Mouse (Mus musculus) heart, embryonic 12.5 days (tissue): Measurements from ENCODE around the gene Mrpl54. TPM values are rescaled to one million over a fixed set of nuclear protein-coding genes. Genes with fewer than 3 reads are reported as not detected.

Source experiments
- ATAC-seq: fragments of 200-750 bp; cut with Nextera tagmentation; 2 replicates; pipeline ENCODE4 v1.8.0; 2017; ENCODE audit warnings: moderate TSS enrichment, moderate library complexity; ENCODE audit not compliant: insufficient number of reproducible peaks, low FRiP score
- H3K27ac ChIP-seq: fragments of 300-500 bp; sonication (generic); 2 replicates; pipeline ENCODE4 v1.5.1; 2016; ENCODE audit warnings: mild to moderate bottlenecking, moderate library complexity; ENCODE audit not compliant: poor library complexity, severe bottlenecking
- H3K27me3 ChIP-seq: fragments of 300-500 bp; sonication (generic); replicated peaks from 2 replicates; pipeline ENCODE4 v1.6.1; 2016; ENCODE audit warnings: mild to moderate bottlenecking, moderate library complexity
- H3K36me3 ChIP-seq: fragments of 300-500 bp; sonication (generic); 2 replicates; pipeline ENCODE4 v1.6.1; 2016; ENCODE audit warnings: mild to moderate bottlenecking, moderate library complexity
- H3K4me1 ChIP-seq: fragments of 300-500 bp; sonication (generic); replicated peaks from 2 replicates; pipeline ENCODE4 v1.6.1; 2016; ENCODE audit warnings: mild to moderate bottlenecking
- H3K4me2 ChIP-seq: fragments of 300-500 bp; sonication (generic); 2 replicates; pipeline ENCODE4 v1.6.1; 2016; ENCODE audit warnings: mild to moderate bottlenecking, moderate library complexity
- H3K4me3 ChIP-seq: fragments of 300-500 bp; sonication (generic); 2 replicates; pipeline ENCODE4 v1.5.1; 2016; ENCODE audit warnings: mild to moderate bottlenecking
- H3K9ac ChIP-seq: fragments of 300-500 bp; sonication (generic); 2 replicates; pipeline ENCODE4 v1.6.1; 2016; ENCODE audit warnings: mild to moderate bottlenecking, moderate library complexity
- H3K9me3 ChIP-seq: fragments of 300-500 bp; sonication (generic); replicated peaks from 2 replicates; pipeline ENCODE4 v1.6.1; 2016; ENCODE audit warnings: mild to moderate bottlenecking, moderate library complexity
- WGBS: fragments of 180-500 bp; shearing (Covaris S2); methylation state at CpG from one replicate; pipeline ENCODE4 v1.1.7; 2016; 5-methylcytosine and 5-hydroxymethylcytosine counted together
- polyA plus RNA-seq: library from polyadenylated mRNA; unstranded; fragments of >200 nt; fragmentation: Nextera tagmentation; extraction: Ambion mirVana; gene quantifications from 2 replicates; pipeline ENCODE4 v1.2.1, GENCODE M21; 2016

Gene Mrpl54
- polyA plus RNA-seq, 1 experiment from 2014 or later: 243 TPM

- peaks cover 78% of the 10 kb centered on the region for H3K27me3 ChIP-seq
- H3K4me2 ChIP-seq: peak overlapping the region; percentile 82
- peak overlapping the region; percentile 61 for H3K9ac ChIP-seq
- no peak overlapping the region for H3K27ac ChIP-seq
- H3K9me3 ChIP-seq: peaks cover 10% of the 10 kb centered on the region
- H3K4me1 ChIP-seq: peaks cover 17% of the 10 kb centered on the region
- peak overlapping the region; percentile 47 for H3K4me3 ChIP-seq
- ATAC-seq: no peak
- WGBS: 3% methylated on average over 62 of the region's 62 CpGs
- peaks cover 4% of the 10 kb centered on the region for H3K36me3 ChIP-seq
These were observed 9.3 kb downstream of the Mrpl54 start for GRCm38 (mm10) chr10:81257158-81258039.

GRCm38 (mm10) chr10:81254886-81255285 is 11.8 kb downstream of the Mrpl54 start:
- no peak for ATAC-seq
- Histone ChIP-seq H3K27me3 (peaks cover 91% of the 10 kb centered on the region), H3K27ac (no peak overlapping the region), H3K4me3 (no peak overlapping the region), H3K9ac (no peak overlapping the region), H3K9me3 (no peaks in the 10 kb centered on the region), H3K36me3 (no peaks in the 10 kb centered on the region), H3K4me2 (no peak overlapping the region), H3K4me1 (peaks cover 17% of the 10 kb centered on the region)
- 58% methylated on average over 1 of the region's 1 CpGs for WGBS

DNA sequence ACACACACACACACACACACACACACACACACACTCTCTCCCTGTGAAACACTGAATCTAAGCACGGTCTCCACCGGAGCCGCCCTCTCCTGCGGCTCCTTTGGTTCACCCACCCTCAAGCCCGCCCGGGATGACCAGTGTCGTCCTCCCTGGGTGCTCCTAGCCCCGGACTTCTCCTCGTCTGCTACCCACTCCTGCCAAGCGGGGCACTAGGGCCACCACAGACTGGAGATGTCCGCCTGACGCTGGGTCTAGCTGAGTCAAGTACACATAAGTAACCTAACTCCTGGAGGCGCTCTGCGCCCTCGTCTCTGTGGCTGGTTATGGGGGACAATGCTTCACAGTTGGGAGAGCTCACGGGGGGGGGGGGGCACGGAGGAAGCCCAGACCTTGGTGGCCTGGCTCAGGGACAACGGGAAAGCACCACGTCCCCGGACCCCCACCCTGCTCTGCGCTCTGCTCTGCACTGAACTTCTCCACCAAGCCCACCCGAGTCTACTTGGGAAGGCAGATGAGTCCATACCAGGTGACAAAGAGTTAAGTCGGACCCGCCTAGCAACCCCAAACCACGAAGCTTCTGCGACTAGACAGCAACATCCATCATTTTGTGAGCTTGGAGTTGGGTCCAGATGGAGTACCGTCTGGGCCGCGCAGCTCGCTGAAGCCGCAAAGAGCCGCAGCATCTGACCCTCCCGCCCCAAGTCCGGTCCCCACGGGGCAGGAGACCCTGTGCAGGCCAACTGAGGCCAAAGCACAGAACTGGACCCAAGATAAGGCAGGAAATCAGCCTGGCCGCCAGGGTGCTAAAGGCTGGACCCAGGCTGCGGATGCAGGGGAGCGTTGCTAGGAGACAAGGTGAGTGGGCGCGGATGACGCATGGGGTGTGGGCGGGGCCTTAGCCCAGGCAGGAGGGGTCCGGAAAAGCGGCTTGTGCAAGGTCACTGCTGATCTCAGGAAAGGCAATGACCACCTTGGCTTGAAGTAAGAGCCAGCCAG is 14.0 kb downstream of the Mrpl54 start, which contains the start of gene Matk:
Matk (plus strand) TSS at position 512 of the 996 bp plus-strand sequence.
- H3K36me3 ChIP-seq: no peaks in the 10 kb centered on the region
- H3K27ac ChIP-seq: no peak within 1 kb of the TSS
- peaks cover 72% of the 10 kb centered on the region for H3K27me3 ChIP-seq
- peaks cover 12% of the 10 kb centered on the region for H3K4me1 ChIP-seq
- no peaks in the 10 kb centered on the region for H3K9me3 ChIP-seq
- H3K9ac ChIP-seq: no peak within 1 kb of the TSS
- peak; percentile 18; the same call in 1 of the 2 replicates for ATAC-seq
- WGBS: 14% methylated on average over 44 of the region's 44 CpGs
- peak within 1 kb of the TSS; percentile 25; the same call in 1 of the 2 replicates for H3K4me2 ChIP-seq
- H3K4me3 ChIP-seq: peak within 1 kb of the TSS; percentile 11; the same call in 1 of the 2 replicates

GRCm38 (mm10) chr10:81249442-81249841 is 17.3 kb downstream of the Mrpl54 start:
- Histone ChIP-seq H3K4me1 (peaks cover 11% of the 10 kb centered on the region), H3K9me3 (no peaks in the 10 kb centered on the region), H3K9ac (no peak overlapping the region), H3K4me2 (no peak overlapping the region), H3K27ac (no peak overlapping the region), H3K4me3 (no peak overlapping the region), H3K27me3 (peaks cover 62% of the 10 kb centered on the region), H3K36me3 (no peaks in the 10 kb centered on the region)
- ATAC-seq: no peak
- 74% methylated on average over 8 of the region's 8 CpGs for WGBS

DNA sequence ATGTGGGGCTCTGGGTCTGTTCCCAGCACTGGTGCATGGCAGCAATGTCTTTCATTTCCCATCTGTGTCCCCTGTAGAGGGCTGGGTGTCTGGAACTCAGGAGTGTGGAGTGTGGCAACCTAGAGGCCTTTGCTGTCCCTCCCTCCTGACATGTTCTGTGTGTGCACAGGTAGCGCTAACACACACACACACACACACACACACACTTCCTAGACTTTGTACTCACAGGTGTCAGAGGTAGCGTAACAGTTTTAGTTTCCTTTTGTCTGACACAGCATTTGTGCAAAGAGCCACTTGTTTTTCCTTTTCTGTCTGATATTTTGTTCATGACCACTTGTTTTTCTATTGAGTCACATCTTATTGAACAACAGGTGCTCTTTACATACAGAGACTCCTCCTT is 18.9 kb downstream of the Mrpl54 start:
- Histone ChIP-seq H3K4me1 (peaks cover 8% of the 10 kb centered on the region), H3K9ac (no peak overlapping the region), H3K27me3 (peaks cover 61% of the 10 kb centered on the region), H3K36me3 (no peaks in the 10 kb centered on the region), H3K9me3 (no peaks in the 10 kb centered on the region), H3K4me2 (no peak overlapping the region), H3K4me3 (no peak overlapping the region), H3K27ac (no peak overlapping the region)
- ATAC-seq: no peak
- WGBS: 81% methylated on average over 2 of the region's 2 CpGs

DNA sequence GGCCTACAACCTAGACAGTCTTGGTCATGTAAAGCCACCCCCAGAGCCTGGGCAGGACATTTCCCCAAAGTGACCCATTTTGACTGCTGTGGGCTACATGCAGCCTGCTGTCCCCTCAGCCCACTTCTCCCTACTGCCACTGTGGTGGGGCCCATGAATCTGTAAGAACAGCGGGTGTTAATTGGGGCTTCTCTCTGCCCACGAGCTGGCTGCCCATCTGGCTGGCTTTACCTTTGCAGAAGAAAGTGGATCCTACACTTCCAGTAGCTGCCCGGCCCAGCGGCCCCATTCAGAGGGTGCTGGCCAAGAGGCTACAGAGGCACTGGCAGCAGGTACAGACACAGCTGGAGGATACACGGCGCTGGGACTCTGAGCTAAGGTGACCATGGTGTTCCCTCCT is 21.6 kb downstream of the Mrpl54 start:
- H3K9ac ChIP-seq: no peak overlapping the region
- no peak overlapping the region for H3K4me3 ChIP-seq
- peaks cover 64% of the 10 kb centered on the region for H3K27me3 ChIP-seq
- H3K36me3 ChIP-seq: no peaks in the 10 kb centered on the region
- no peaks in the 10 kb centered on the region for H3K9me3 ChIP-seq
- H3K4me2 ChIP-seq: no peak overlapping the region
- ATAC-seq: no peak
- H3K4me1 ChIP-seq: 0 out of 2 replicates have a peak, but pooled peaks cover 9% of the 10 kb centered on the region
- 80% methylated on average over 6 of the region's 6 CpGs for WGBS
- H3K27ac ChIP-seq: no peak overlapping the region

- Histone ChIP-seq H3K9ac (no peak overlapping the region), H3K4me3 (no peak overlapping the region), H3K4me2 (no peak overlapping the region; the same call in 1 of the 2 replicates), H3K9me3 (no peaks in the 10 kb centered on the region), H3K27ac (no peak overlapping the region), H3K36me3 (no peaks in the 10 kb centered on the region), H3K4me1 (peaks cover 13% of the 10 kb centered on the region; the same call in 1 of the 2 replicates), H3K27me3 (peaks cover 65% of the 10 kb centered on the region)
- ATAC-seq: peak; percentile 19; the same call in 1 of the 2 replicates
- 9% methylated on average over 17 of the region's 17 CpGs for WGBS
These were observed 22.1 kb downstream of the Mrpl54 start for GRCm38 (mm10) chr10:81244595-81244994.

GRCm38 (mm10) chr10:81244146-81244545 is 22.6 kb downstream of the Mrpl54 start:
- H3K4me1 ChIP-seq: peaks cover 17% of the 10 kb centered on the region; the same call in 1 of the 2 replicates
- H3K4me2 ChIP-seq: no peak overlapping the region
- no peak for ATAC-seq
- no peak overlapping the region for H3K9ac ChIP-seq
- H3K27ac ChIP-seq: no peak overlapping the region
- H3K36me3 ChIP-seq: no peaks in the 10 kb centered on the region
- H3K4me3 ChIP-seq: no peak overlapping the region
- peaks cover 69% of the 10 kb centered on the region for H3K27me3 ChIP-seq
- no peaks in the 10 kb centered on the region for H3K9me3 ChIP-seq
- 70% methylated on average over 4 of the region's 4 CpGs for WGBS

DNA sequence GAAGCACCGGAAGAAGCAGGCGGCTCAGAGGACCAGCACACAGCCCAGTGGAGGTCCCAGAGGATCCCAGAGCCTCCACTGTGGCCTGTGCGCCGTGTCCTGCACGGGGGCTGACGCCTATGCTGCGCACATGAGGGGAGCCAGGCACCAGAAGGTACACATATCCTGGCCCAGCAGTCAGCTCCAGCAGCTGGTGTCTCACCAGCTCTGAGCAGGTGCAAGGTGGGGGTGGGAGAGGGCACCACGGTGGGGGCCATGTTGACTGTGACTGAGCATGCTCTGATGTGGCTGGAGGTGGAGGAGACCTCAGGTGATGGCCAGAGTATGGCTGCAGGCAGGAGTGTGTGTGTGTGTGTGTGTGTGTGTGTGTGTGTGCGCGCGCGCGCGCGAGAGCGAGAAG is 24.7 kb downstream of the Mrpl54 start:
- no peak overlapping the region for H3K4me2 ChIP-seq
- no peaks in the 10 kb centered on the region for H3K9me3 ChIP-seq
- H3K4me1 ChIP-seq: peaks cover 17% of the 10 kb centered on the region; the same call in 1 of the 2 replicates
- peaks cover 83% of the 10 kb centered on the region for H3K27me3 ChIP-seq
- no peak overlapping the region for H3K4me3 ChIP-seq
- no peak overlapping the region for H3K27ac ChIP-seq
- no peak overlapping the region for H3K9ac ChIP-seq
- H3K36me3 ChIP-seq: no peaks in the 10 kb centered on the region
- WGBS: 89% methylated on average over 16 of the region's 16 CpGs
- ATAC-seq: no peak

DNA sequence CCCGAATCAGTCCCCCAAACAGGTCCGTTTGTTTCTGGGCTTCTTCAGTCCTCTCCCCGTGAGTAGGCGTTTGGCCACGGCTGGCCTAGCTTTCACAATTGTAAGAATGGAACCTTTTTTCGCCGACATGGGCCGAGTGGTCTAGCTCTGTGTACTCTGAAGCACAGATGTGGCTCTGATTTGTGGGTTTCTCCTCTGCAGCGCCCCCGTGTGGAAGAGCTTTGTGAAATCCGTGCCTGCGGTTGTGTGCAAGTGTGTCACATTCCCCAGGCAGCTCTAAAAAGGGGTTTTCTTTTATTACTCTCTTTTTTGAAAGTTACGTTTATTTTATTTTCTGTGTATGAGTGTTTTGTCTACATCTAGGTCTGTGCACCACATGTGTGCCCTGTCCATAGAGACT is 25.9 kb downstream of the Mrpl54 start:
- ATAC-seq: no peak
- 23% methylated on average over 13 of the region's 13 CpGs for WGBS
- peaks cover 88% of the 10 kb centered on the region for H3K27me3 ChIP-seq

More for the DNA sequence above, 25.9 kb downstream of the Mrpl54 start:
- no peak overlapping the region for H3K9ac ChIP-seq
- no peak overlapping the region for H3K4me3 ChIP-seq
- no peaks in the 10 kb centered on the region for H3K9me3 ChIP-seq
- no peak overlapping the region for H3K27ac ChIP-seq
- H3K4me1 ChIP-seq: peaks cover 17% of the 10 kb centered on the region; the same call in 1 of the 2 replicates
- H3K4me2 ChIP-seq: no peak overlapping the region
- H3K36me3 ChIP-seq: no peaks in the 10 kb centered on the region
